Mouse (Mus musculus): ENCODE results near the gene Psmc5.

GRCm38 (mm10) chr11:106254767-106255166 is 1.2 kb upstream of the Psmc5 start:
- no peak for TF ChIP-seq CTCF (IDR thresholded peaks at IDR 0.05; ENCODE audit: insufficient read depth, low read depth, low read length)
- TF ChIP-seq POLR2A (IDR thresholded peaks at IDR 0.05; ENCODE audit: insufficient read depth, low read depth, low read length): no peak

Measured in olfactory bulb, adult 2 months (tissue).